Mouse (Mus musculus) myocyte (in vitro differentiated cells): ENCODE results near the gene Tcte1. TPM values are rescaled to one million over a fixed set of nuclear protein-coding genes. Genes with fewer than 3 reads are reported as not detected.

Experiments
- H3K27me3 ChIP-seq: one replicate; pipeline ENCODE4 v1.6.1; 2011; ENCODE audit not compliant: control insufficient read depth, insufficient read depth, insufficient read length
- H3K36me3 ChIP-seq: one replicate; pipeline ENCODE4 v1.6.1; 2011; ENCODE audit not compliant: control insufficient read depth, insufficient read depth
- H3K4me2 ChIP-seq: one replicate; pipeline ENCODE4 v1.6.1; 2011; ENCODE audit warnings: low read depth, control low read depth
- H3K4me3 ChIP-seq: one replicate; pipeline ENCODE4 v1.5.1; 2011; ENCODE audit warnings: mild to moderate bottlenecking, control low read depth, moderate library complexity
- H3K79me2 ChIP-seq: one replicate; pipeline ENCODE4 v1.6.1; 2011; ENCODE audit not compliant: control insufficient read depth, insufficient read depth
- H3ac ChIP-seq: one replicate; pipeline ENCODE4 v1.6.1; 2011; ENCODE audit not compliant: control insufficient read depth, insufficient read length
- CEBPB ChIP-seq: IDR thresholded peaks from 2 replicates; pipeline ENCODE4 v1.6.1; 2011; ENCODE audit warnings: mild to moderate bottlenecking, moderate library complexity; ENCODE audit not compliant: poor library complexity, insufficient read depth, severe bottlenecking
- E2F4 ChIP-seq: IDR thresholded peaks from one replicate; pipeline ENCODE4 v1.6.1; 2011; ENCODE audit warnings: mild to moderate bottlenecking, control low read depth, moderate library complexity; ENCODE audit not compliant: insufficient read depth
- MAX ChIP-seq: IDR thresholded peaks from one replicate; pipeline ENCODE4 v1.6.1; 2011; ENCODE audit warnings: low read depth, mild to moderate bottlenecking, control low read depth
- MYOD1 ChIP-seq, 3 experiments: IDR thresholded peaks; one replicate each; pipeline ENCODE4 v1.6.1; 2011; ENCODE audit warnings: control low read depth in 2 of 3, low read depth in 2 of 3, mild to moderate bottlenecking in 2 of 3, moderate library complexity in 1 of 3; ENCODE audit not compliant: insufficient read length in 2 of 3, control insufficient read depth in 1 of 3
- MYOG ChIP-seq, 3 experiments: IDR thresholded peaks; one replicate each; pipeline ENCODE4 v1.6.1; 2011; ENCODE audit warnings: control low read depth in 2 of 3, low read depth in 2 of 3, mild to moderate bottlenecking in 2 of 3; ENCODE audit not compliant: insufficient read length in 2 of 3, control insufficient read depth in 1 of 3, insufficient read depth in 1 of 3
- POLR2A ChIP-seq: IDR thresholded peaks from one replicate; pipeline ENCODE4 v1.6.1; 2011; ENCODE audit warnings: low read depth, mild to moderate bottlenecking, control low read depth, moderate library complexity; ENCODE audit not compliant: insufficient read length
- POLR2AphosphoS2 ChIP-seq: IDR thresholded peaks from one replicate; pipeline ENCODE4 v1.6.1; 2011; ENCODE audit warnings: low read depth, control low read depth; ENCODE audit not compliant: insufficient read length
- REST ChIP-seq: IDR thresholded peaks from one replicate; pipeline ENCODE4 v1.6.1; 2011; ENCODE audit warnings: mild to moderate bottlenecking, control low read depth, moderate library complexity; ENCODE audit not compliant: insufficient read depth, insufficient read length
- SRF ChIP-seq: IDR thresholded peaks from one replicate; pipeline ENCODE4 v1.6.1; 2011; ENCODE audit warnings: low read depth; ENCODE audit not compliant: control insufficient read depth, insufficient read length
- TCF12 ChIP-seq: IDR thresholded peaks from one replicate; pipeline ENCODE4 v1.6.1; 2011; ENCODE audit warnings: mild to moderate bottlenecking, control low read depth; ENCODE audit not compliant: poor library complexity, insufficient read depth, severe bottlenecking
- TCF3 ChIP-seq: IDR thresholded peaks from one replicate; pipeline ENCODE4 v1.6.1; 2011; ENCODE audit warnings: low read depth, control low read depth; ENCODE audit not compliant: insufficient read length
- USF1 ChIP-seq: IDR thresholded peaks from one replicate; pipeline ENCODE4 v1.6.1; 2011; ENCODE audit warnings: low read depth, mild to moderate bottlenecking, control low read depth, moderate library complexity
- polyA plus RNA-seq: library from polyadenylated mRNA; unstranded; fragments of >200 nt; fragmentation: generic; extraction: Trizol; gene quantifications from one replicate; pipeline ENCODE4 v1.2.1, GENCODE M21; 2012; ENCODE audit warnings: missing spikeins

Tcte1 gene
- not detected for polyA plus RNA-seq

DNA sequence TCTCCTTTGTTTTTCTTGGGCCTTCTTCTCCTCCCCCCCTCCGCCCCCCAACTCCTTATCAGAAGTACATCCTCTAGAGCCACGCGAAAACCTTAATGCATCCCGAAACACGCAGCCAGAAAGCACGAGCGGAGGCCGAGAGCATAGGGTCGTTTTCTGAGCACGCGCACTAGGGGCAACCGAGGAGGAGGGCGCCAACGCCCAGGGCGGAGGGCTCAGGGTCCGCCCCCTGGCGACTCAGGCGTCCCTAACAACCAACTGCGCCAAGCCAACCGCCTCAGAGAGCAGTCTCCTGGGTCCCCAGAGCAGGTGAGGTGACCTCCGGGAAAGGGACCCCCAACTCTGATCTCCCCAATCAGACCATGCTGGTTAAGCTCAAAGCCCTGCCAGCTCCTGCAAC lies at the start of gene Tcte1:
TSS of gene Tcte1 (plus strand) at position 172 of the 400 bp plus-strand sequence.
- H3K27me3 ChIP-seq: peaks cover 37% of the 10 kb centered on the region
- no peak within 1 kb of the TSS for H3K4me3 ChIP-seq
- no peak for TF ChIP-seq SRF
- no peak for TF ChIP-seq TCF3
- TF ChIP-seq TCF12: no peak
- TF ChIP-seq MYOG (IDR thresholded peaks at IDR 0.05; ENCODE audit: control insufficient read depth in 1 of 3, insufficient read depth in 1 of 3, insufficient read length in 2 of 3, low read depth in 2 of 3): no peak
- TF ChIP-seq CEBPB: no peak
- TF ChIP-seq E2F4: no peak

DNA sequence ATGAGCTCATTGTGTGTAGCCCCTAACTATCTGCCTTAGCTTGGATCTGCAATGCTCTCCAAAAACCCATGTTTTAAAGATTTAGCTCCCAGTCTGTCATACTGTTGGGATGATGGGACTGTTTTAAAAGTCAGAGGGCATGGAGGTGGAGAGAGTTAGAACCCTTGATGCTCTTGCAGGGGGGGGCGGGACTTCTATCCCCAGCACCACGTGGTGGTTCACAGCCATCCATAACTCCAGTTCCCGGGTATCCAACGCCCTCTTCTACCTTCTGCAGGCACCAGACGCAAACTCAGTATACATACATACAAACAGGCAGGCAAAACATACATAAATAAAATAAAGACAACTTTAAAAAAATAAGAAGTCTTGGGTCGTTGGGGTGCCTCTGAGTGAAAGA lies 49.6 kb upstream of the Tcte1 start:
- no peaks in the 10 kb centered on the region for H3K79me2 ChIP-seq
- H3K27me3 ChIP-seq: peaks cover 8% of the 10 kb centered on the region
- H3K4me3 ChIP-seq: no peak overlapping the region
- H3K4me2 ChIP-seq: no peak overlapping the region
- H3K36me3 ChIP-seq: no peaks in the 10 kb centered on the region
- no peak for TF ChIP-seq MYOG (IDR thresholded peaks at IDR 0.05; ENCODE audit: control insufficient read depth in 1 of 3, insufficient read depth in 1 of 3, insufficient read length in 2 of 3, low read depth in 2 of 3)
- TF ChIP-seq MYOD1 (IDR thresholded peaks at IDR 0.05; ENCODE audit: control insufficient read depth in 1 of 3, insufficient read length in 2 of 3, low read depth in 2 of 3): no peak
- no peak for TF ChIP-seq TCF12
- no peak for TF ChIP-seq USF1
- no peak for TF ChIP-seq MAX
- H3ac ChIP-seq: no peak overlapping the region

More for the DNA sequence above, at the start of gene Tcte1:
- no peaks in the 10 kb centered on the region for H3K36me3 ChIP-seq
- no peak within 1 kb of the TSS for H3K4me2 ChIP-seq
- no peak within 1 kb of the TSS for H3ac ChIP-seq
- no peaks in the 10 kb centered on the region for H3K79me2 ChIP-seq

DNA sequence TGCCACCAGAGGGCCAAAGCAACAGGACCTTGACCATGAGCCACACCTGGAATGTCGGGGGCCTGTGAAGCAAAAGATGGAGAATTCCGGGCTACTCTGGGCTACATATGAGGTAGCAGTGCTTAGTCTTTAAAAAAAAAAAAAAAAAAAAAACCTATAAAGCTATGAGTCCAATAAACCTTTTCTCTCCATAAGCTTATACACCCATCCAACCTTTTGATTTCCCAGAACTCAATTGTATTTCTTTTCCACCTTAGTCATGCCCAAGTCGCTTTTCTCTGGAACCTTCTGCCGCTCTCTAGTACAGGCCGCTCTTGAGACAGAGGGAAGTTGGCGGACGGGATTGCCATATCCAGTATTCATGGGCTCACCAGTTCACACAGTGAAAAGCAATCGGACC lies 49.1 kb upstream of the Tcte1 start:
- Histone ChIP-seq H3K27me3 (peaks cover 8% of the 10 kb centered on the region), H3K4me3 (peak overlapping the region; percentile 22), H3ac (no peak overlapping the region), H3K79me2 (no peaks in the 10 kb centered on the region), H3K4me2 (peak overlapping the region; percentile 72), H3K36me3 (no peaks in the 10 kb centered on the region)
- no peak for TF ChIP-seq POLR2A
- no peak for TF ChIP-seq SRF
- no peak for TF ChIP-seq MAX
- TF ChIP-seq CEBPB: no peak
- no peak for TF ChIP-seq MYOD1 (IDR thresholded peaks at IDR 0.05; ENCODE audit: control insufficient read depth in 1 of 3, insufficient read length in 2 of 3, low read depth in 2 of 3)
- no peak for TF ChIP-seq USF1
- TF ChIP-seq TCF12: no peak
- no peak for TF ChIP-seq MYOG (IDR thresholded peaks at IDR 0.05; ENCODE audit: control insufficient read depth in 1 of 3, insufficient read depth in 1 of 3, insufficient read length in 2 of 3, low read depth in 2 of 3)
- no peak for TF ChIP-seq TCF3
- TF ChIP-seq REST: no peak
- no peak for TF ChIP-seq POLR2AphosphoS2
- TF ChIP-seq E2F4: no peak

DNA sequence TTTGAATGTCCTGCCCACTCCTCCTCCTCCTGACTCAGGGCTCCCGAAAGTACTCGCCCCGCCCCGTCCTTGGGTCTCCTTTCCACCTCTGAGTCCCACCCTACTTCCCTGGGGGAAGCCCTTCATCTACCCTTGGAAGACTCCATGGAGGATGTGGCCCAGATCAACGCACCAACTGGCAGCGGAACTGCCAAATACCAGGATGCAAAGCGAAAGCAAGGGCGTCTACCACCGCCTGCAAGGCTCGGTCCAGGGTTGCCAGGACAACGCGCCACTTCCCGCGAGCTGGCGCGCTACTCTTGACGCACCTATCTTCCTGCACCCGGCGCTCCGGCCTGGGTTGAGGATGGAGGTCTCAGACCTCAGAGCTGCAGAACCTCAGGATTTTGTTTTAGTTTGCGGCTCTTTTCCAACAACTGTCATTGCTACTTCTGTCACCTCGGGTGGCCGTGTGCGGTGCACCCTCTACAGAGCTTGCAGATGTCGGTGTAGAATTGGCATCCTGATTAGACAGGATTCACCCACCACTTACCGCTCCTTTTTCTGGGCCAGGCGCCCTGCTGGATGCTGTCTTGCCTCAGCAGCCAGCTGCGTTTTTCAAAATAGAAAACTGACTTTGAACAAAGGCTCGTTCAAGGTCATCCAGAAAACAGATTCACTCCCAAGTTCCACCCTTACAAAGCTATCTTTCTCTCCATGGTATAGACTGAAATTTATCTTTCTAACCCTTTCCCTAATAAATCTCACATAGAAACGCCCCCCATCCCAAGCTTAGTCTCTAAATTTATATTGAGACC lies 48.4 kb upstream of the Tcte1 start, which contains the start of gene Spats1:
TSS of gene Spats1 (minus strand) at position 747 of the 797 bp plus-strand sequence.
- peaks cover 8% of the 10 kb centered on the region for H3K27me3 ChIP-seq
- H3K79me2 ChIP-seq: no peaks in the 10 kb centered on the region
- no peaks in the 10 kb centered on the region for H3K36me3 ChIP-seq
- peak within 1 kb of the TSS; percentile 22 for H3K4me3 ChIP-seq
- no peak within 1 kb of the TSS for H3ac ChIP-seq
- TF ChIP-seq TCF3: no peak
- no peak for TF ChIP-seq MAX
- no peak for TF ChIP-seq MYOD1 (IDR thresholded peaks at IDR 0.05; ENCODE audit: control insufficient read depth in 1 of 3, insufficient read length in 2 of 3, low read depth in 2 of 3)
- TF ChIP-seq USF1: no peak
- no peak for TF ChIP-seq POLR2AphosphoS2
- no peak for TF ChIP-seq TCF12
- TF ChIP-seq POLR2A: no peak
- TF ChIP-seq MYOG (IDR thresholded peaks at IDR 0.05; ENCODE audit: control insufficient read depth in 1 of 3, insufficient read depth in 1 of 3, insufficient read length in 2 of 3, low read depth in 2 of 3): no peak
- no peak for TF ChIP-seq CEBPB
- H3K4me2 ChIP-seq: peak within 1 kb of the TSS; percentile 72

DNA sequence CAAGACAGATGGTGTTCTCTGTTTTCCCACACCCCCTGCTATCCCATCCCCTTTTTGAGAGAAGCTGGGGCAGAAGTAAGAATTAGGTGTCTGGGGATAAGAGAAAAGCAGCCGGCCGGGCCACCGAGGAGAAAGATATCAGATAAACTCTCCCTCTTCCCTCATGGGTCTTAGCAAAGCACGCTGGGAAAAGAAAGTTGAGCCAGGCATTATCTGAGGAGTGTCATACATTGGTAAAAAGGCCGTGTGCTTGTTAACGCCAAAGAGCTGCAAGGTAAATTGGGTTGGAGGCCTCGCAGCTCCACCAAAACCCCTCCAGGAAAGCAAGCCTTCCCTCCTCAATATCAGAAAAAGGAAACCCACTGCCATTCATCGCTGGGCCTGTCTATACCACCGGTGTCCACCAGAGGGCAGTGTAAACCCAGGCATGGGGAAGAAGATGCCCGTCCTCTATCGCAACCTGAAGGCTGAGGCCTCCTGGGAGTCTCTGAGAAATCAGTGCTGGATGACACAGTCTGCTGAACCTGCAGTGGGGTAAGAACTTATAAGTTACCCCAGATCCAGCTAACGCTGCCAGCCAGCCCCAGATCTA lies 44.9 kb upstream of the Tcte1 start:
- Histone ChIP-seq H3K36me3 (no peaks in the 10 kb centered on the region), H3K4me2 (no peak overlapping the region)
- no peak for TF ChIP-seq TCF3
- TF ChIP-seq TCF12: no peak
- no peak for TF ChIP-seq POLR2AphosphoS2

More for the DNA sequence above, 44.9 kb upstream of the Tcte1 start:
- Histone ChIP-seq H3K79me2 (no peaks in the 10 kb centered on the region), H3K4me3 (no peak overlapping the region), H3ac (no peak overlapping the region), H3K27me3 (peaks cover 10% of the 10 kb centered on the region)
